Mouse (Mus musculus) bone marrow, adult 2 months (tissue): ENCODE results near the gene Hnrnpdl.

Experiments
- CTCF ChIP-seq: fragments of 200-500 bp; IDR thresholded peaks from 2 replicates; pipeline ENCODE4 v1.5.1; 2011; ENCODE audit warnings: low read length, control low read depth; ENCODE audit not compliant: control insufficient read depth, insufficient read depth
- POLR2A ChIP-seq: fragments of 200-500 bp; IDR thresholded peaks from 2 replicates; pipeline ENCODE4 v1.6.1; 2011; ENCODE audit warnings: low read depth, mild to moderate bottlenecking, control low read depth, low read length, borderline replicate concordance; ENCODE audit not compliant: control insufficient read depth

DNA sequence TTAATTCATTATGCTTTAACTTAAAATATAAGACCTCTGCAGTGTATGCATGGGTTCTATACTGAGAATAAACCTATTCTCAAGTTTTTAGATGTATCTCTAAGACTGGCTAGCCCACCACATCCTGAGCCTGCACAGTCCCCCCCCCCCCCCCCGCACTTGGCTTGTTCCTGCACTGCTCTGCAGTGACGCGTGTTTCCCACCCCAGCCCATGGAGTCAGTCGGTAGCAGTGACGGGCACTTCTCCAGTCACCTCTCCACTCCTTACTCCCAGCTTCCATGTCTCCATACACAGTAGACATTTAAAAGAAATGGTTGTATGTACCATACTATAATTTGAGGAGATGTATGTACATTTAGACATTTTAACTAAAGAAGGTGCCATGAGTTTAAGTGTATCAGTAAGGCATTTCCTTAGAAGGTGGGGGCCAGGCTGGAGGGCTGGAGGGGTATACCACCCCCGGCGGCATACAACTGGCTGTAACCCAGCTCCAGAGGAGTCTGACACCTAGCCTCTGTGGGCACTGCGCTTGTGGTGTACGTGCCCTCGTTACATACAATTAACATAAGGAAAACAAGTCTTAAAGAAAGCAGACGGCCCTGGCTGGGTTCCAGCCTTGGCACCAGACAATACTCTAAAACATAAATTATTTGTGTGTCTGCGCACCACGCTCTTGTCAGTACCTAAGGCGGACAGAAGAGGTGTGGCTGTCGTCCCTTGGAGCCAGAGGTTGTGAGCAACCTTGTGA is 18.2 kb upstream of the Hnrnpdl start:
- TF ChIP-seq POLR2A (no peak), CTCF (no peak)
